In the genomic region with DNA sequence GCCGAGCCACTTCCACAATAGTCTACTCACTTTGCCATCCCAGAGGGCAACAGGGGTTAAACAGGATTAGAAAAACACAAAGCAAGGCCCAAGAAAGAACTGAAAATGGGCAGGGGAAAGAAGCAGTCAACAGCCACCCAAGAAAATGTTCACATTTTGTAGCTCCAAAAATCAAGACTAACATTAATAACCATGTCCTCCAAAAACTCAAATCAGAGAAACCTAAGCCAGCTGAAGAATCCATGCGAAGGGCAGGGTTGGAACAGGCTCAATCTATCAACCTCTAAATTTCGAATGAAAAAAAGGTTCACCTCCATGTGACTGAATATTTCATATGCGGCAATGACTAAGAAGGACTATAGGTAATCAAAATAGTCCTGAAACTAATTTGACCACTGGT, we compare ENCODE assay signal across 9 mouse cellular contexts. TPM values are rescaled to one million over a fixed set of nuclear protein-coding genes. Genes with fewer than 3 reads are reported as not detected.
DNase-seq lines count a peak whose midpoint lies in the region; ATAC-seq and TF ChIP-seq lines count a peak whose summit lies in the region.
"Had no signal": no experiment of that assay in that cellular context is flagged by ENCODE, and none has a peak within 500 bp of the region (broad histone marks: within the 10 kb centered on the region; RNA-seq: fewer than 3 reads in every experiment).

No protein-coding gene starts in this region.

- DNase-seq in forebrain, embryonic 10.5 days (ENCODE audit: extremely low spot score, low spot score): no peak
- peak; percentile 30 for DNase-seq in 3T3-L1 (ENCODE audit: low read depth, low spot score)
- no peak for DNase-seq in forebrain, postnatal 0 days
- DNase-seq in retina, embryonic 14.5 days (ENCODE audit: low spot score): no peak
- no peak for DNase-seq in thymus, postnatal 0 days (ENCODE audit: low spot score)
- DNase-seq in adrenal gland, adult 18-20 months (ENCODE audit: low spot score in 2 of 2): no peak
- DNase-seq: lung, postnatal 4 days had no signal

- no peak overlapping the region for H3K9ac ChIP-seq in forebrain, embryonic 16.5 days (replicated peaks; ENCODE audit: low read depth, low read length)
- H3K9ac ChIP-seq in forebrain, postnatal 0 days: no peak overlapping the region
- no peak overlapping the region for H3K9ac ChIP-seq in liver, embryonic 16.5 days (ENCODE audit: low read depth, low read length)

- no peak for ATAC-seq in forebrain, embryonic 16.5 days
- ATAC-seq in forebrain, postnatal 0 days: no peak
- ATAC-seq in liver, embryonic 16.5 days (ENCODE audit: low read depth): no peak

- H3K4me1 ChIP-seq in forebrain, embryonic 10.5 days: peaks cover 23% of the 10 kb centered on the region
- H3K4me1 ChIP-seq in forebrain, embryonic 16.5 days (replicated peaks; ENCODE audit: control insufficient read depth, insufficient read depth, low read length): peaks cover 6% of the 10 kb centered on the region; the same call in 1 of the 2 replicates
- no peaks in the 10 kb centered on the region for H3K4me1 ChIP-seq in forebrain, postnatal 0 days (ENCODE audit: insufficient read depth)
- H3K4me1 ChIP-seq in liver, embryonic 16.5 days (ENCODE audit: control insufficient read depth, low read depth, low read length): peaks cover 10% of the 10 kb centered on the region

- peaks cover 4% of the 10 kb centered on the region; the same call in 1 of the 2 replicates for H3K9me3 ChIP-seq in forebrain, embryonic 10.5 days
- H3K9me3 ChIP-seq in forebrain, embryonic 16.5 days (ENCODE audit: control insufficient read depth, low read length): no peaks in the 10 kb centered on the region
- no peaks in the 10 kb centered on the region for H3K9me3 ChIP-seq in forebrain, postnatal 0 days (ENCODE audit: low read length)
- H3K9me3 ChIP-seq in liver, embryonic 16.5 days (replicated peaks; ENCODE audit: control insufficient read depth, low read length): no peaks in the 10 kb centered on the region

- TF ChIP-seq CTCF in forebrain, postnatal 0 days (IDR thresholded peaks at IDR 0.05; ENCODE audit: low read depth): no peak

- no peak overlapping the region; the same call in 1 of the 2 replicates for H3K4me2 ChIP-seq in forebrain, embryonic 16.5 days (ENCODE audit: low read length)
- peak overlapping the region; percentile 79 for H3K4me2 ChIP-seq in forebrain, postnatal 0 days (ENCODE audit: low read depth)
- peak overlapping the region; percentile 97; the same call in 1 of the 2 replicates for H3K4me2 ChIP-seq in liver, embryonic 16.5 days (ENCODE audit: low read depth, low read length)

- no peaks in the 10 kb centered on the region for H3K27me3 ChIP-seq in forebrain, embryonic 10.5 days (ENCODE audit: poor library complexity, severe bottlenecking)
- H3K27me3 ChIP-seq in forebrain, embryonic 16.5 days (replicated peaks; ENCODE audit: control insufficient read depth, insufficient read depth, low read length): no peaks in the 10 kb centered on the region
- H3K27me3 ChIP-seq in forebrain, postnatal 0 days (ENCODE audit: insufficient read depth, low read length): no peaks in the 10 kb centered on the region
- H3K27me3 ChIP-seq in liver, embryonic 16.5 days (ENCODE audit: control insufficient read depth, insufficient read depth, low read depth, low read length): no peaks in the 10 kb centered on the region; the same call in 1 of the 2 replicates

- H3K36me3 ChIP-seq in forebrain, embryonic 10.5 days (replicated peaks): no peaks in the 10 kb centered on the region
- no peaks in the 10 kb centered on the region for H3K36me3 ChIP-seq in forebrain, embryonic 16.5 days (ENCODE audit: control insufficient read depth, insufficient read depth)
- no peaks in the 10 kb centered on the region for H3K36me3 ChIP-seq in forebrain, postnatal 0 days (ENCODE audit: insufficient read depth)
- no peaks in the 10 kb centered on the region for H3K36me3 ChIP-seq in liver, embryonic 16.5 days (ENCODE audit: control insufficient read depth, insufficient read depth)

- no peak overlapping the region for H3K27ac ChIP-seq in forebrain, embryonic 10.5 days
- no peak overlapping the region for H3K27ac ChIP-seq in forebrain, embryonic 16.5 days (ENCODE audit: low read length)
- 0 out of 2 replicates have a peak overlapping the region, but pooled peaks have one; percentile 91 for H3K27ac ChIP-seq in forebrain, postnatal 0 days (ENCODE audit: low read depth, low read length)
- H3K27ac ChIP-seq in liver, embryonic 16.5 days (ENCODE audit: low read length): no peak overlapping the region

- 62% methylated on average over 4 of the region's 4 CpGs for WGBS in forebrain, embryonic 10.5 days
- 55% methylated on average over 4 of the region's 4 CpGs for WGBS in forebrain, embryonic 16.5 days
- 45% methylated on average over 4 of the region's 4 CpGs for WGBS in forebrain, postnatal 0 days
- WGBS in liver, embryonic 16.5 days (ENCODE audit: insufficient replicate concordance): 65% methylated on average over 4 of the region's 4 CpGs

- peak overlapping the region; percentile 76; the same call in 1 of the 2 replicates for H3K4me3 ChIP-seq in forebrain, embryonic 10.5 days
- H3K4me3 ChIP-seq in forebrain, embryonic 16.5 days (replicated peaks; ENCODE audit: low read length): no peak overlapping the region
- H3K4me3 ChIP-seq in forebrain, postnatal 0 days (ENCODE audit: low read depth, low read length): no peak overlapping the region; the same call in 1 of the 2 replicates
- no peak overlapping the region for H3K4me3 ChIP-seq in liver, embryonic 16.5 days (ENCODE audit: low read depth, low read length)

RNA-seq across cellular contexts. Expression of gene Nr1d2, which starts 1.5 kb away (rescaled TPM):
- polyA plus RNA-seq in forebrain, embryonic 10.5 days (2016; fragmentation: Nextera tagmentation; extraction: Ambion mirVana): 4.1 and 4.2 TPM in 2 replicates
- 6.9 and 10.1 TPM in 2 replicates for polyA plus RNA-seq in forebrain, embryonic 16.5 days (2015; fragmentation: Nextera tagmentation; extraction: Ambion mirVana)
- total RNA-seq in forebrain, postnatal 0 days (2014; rRNA removed): 21.1 and 24.4 TPM in 2 replicates
- polyA plus RNA-seq in forebrain, postnatal 0 days (2015; fragmentation: Nextera tagmentation; extraction: Ambion mirVana): 5.6 and 7.1 TPM in 2 replicates
- polyA plus RNA-seq in liver, embryonic 16.5 days (2015; fragmentation: Nextera tagmentation; extraction: Ambion mirVana): 1.5 and 1.7 TPM in 2 replicates
- 8.5 and 11.9 TPM in 2 replicates for polyA plus RNA-seq in thymus, postnatal 0 days (2015; fragmentation: Nextera tagmentation; extraction: Ambion mirVana)
- total RNA-seq in adrenal gland, adult 18-20 months (2021): 10 to 100 TPM; 48.1 to 57.4 TPM

RNA-seq across cellular contexts. Expression of gene Nkiras1, which starts 33.6 kb away (rescaled TPM):
- polyA plus RNA-seq in forebrain, embryonic 10.5 days (2016; fragmentation: Nextera tagmentation; extraction: Ambion mirVana): 12.2 and 13.6 TPM in 2 replicates
- polyA plus RNA-seq in forebrain, embryonic 16.5 days (2015; fragmentation: Nextera tagmentation; extraction: Ambion mirVana): 34.7 and 36.2 TPM in 2 replicates
- 19.2 and 23.8 TPM in 2 replicates for total RNA-seq in forebrain, postnatal 0 days (2014; rRNA removed)
- 47.1 and 54.9 TPM in 2 replicates for polyA plus RNA-seq in forebrain, postnatal 0 days (2015; fragmentation: Nextera tagmentation; extraction: Ambion mirVana)
- polyA plus RNA-seq in liver, embryonic 16.5 days (2015; fragmentation: Nextera tagmentation; extraction: Ambion mirVana): 7.1 and 8.6 TPM in 2 replicates
- 17.4 and 17.7 TPM in 2 replicates for polyA plus RNA-seq in thymus, postnatal 0 days (2015; fragmentation: Nextera tagmentation; extraction: Ambion mirVana)
- total RNA-seq in adrenal gland, adult 18-20 months (2021): 10 to 100 TPM; 29.2 to 34.6 TPM

RNA-seq across cellular contexts. Expression of gene Rpl15, which starts 33.8 kb away (rescaled TPM):
- polyA plus RNA-seq in forebrain, embryonic 10.5 days (2016; fragmentation: Nextera tagmentation; extraction: Ambion mirVana): 464 and 501 TPM in 2 replicates
- polyA plus RNA-seq in forebrain, embryonic 16.5 days (2015; fragmentation: Nextera tagmentation; extraction: Ambion mirVana): 303 and 306 TPM in 2 replicates
- 701 and 898 TPM in 2 replicates for total RNA-seq in forebrain, postnatal 0 days (2014; rRNA removed)
- 300 and 371 TPM in 2 replicates for polyA plus RNA-seq in forebrain, postnatal 0 days (2015; fragmentation: Nextera tagmentation; extraction: Ambion mirVana)
- polyA plus RNA-seq in liver, embryonic 16.5 days (2015; fragmentation: Nextera tagmentation; extraction: Ambion mirVana): 191 and 222 TPM in 2 replicates
- 550 and 568 TPM in 2 replicates for polyA plus RNA-seq in thymus, postnatal 0 days (2015; fragmentation: Nextera tagmentation; extraction: Ambion mirVana)
- 100 to 1,000 TPM; 726 to 763 TPM for total RNA-seq in adrenal gland, adult 18-20 months (2021)
